Mouse (Mus musculus) embryonic fibroblast, embryonic 13.5 days (primary cell): ENCODE measurements around the gene Rab3gap2.

Source experiments
- CTCF ChIP-seq: IDR thresholded peaks from 2 replicates; pipeline ENCODE4 v1.5.1; 2011; ENCODE audit warnings: mild to moderate bottlenecking, control low read depth, low read length, moderate library complexity, borderline replicate concordance; ENCODE audit not compliant: insufficient read depth
- POLR2A ChIP-seq: IDR thresholded peaks from 2 replicates; pipeline ENCODE4 v1.6.1; 2011; ENCODE audit warnings: low read depth, mild to moderate bottlenecking, control low read depth, low read length, moderate library complexity

DNA sequence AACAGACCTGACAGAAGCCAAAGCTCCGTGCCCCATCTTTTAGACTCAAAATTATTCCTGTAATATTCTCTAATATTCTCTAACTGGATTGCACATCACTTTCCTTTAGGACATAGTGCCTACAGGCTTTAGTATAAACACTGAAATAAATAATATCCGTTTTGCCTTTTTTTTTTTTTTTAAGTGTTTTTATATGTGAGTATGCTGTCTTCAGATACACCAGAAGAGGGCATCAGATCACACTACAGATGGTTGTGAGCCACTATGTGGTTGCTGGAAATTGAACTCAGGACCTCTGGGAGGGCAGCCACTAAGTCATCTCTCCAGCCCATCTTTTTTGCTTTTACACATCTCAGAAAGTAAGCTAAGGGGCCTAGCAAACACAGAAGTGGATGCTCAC, 1.9 kb upstream of the Rab3gap2 start:
- TF ChIP-seq POLR2A, result no peak
- no peak for TF ChIP-seq CTCF
